Mouse (Mus musculus) cortical plate, adult 2 months (tissue): Measurements from ENCODE around the gene Srrm3. TPM values are rescaled to one million over a fixed set of nuclear protein-coding genes. Genes with fewer than 3 reads are reported as not detected.

ENCODE experiments used
- H3K27ac ChIP-seq: fragments of 200-500 bp; 2 replicates; pipeline ENCODE4 v1.5.1; 2012; ENCODE audit warnings: low read length, control low read depth, inconsistent platforms; ENCODE audit not compliant: insufficient read depth
- H3K4me1 ChIP-seq: fragments of 200-500 bp; 2 replicates; pipeline ENCODE4 v1.6.1; 2011; ENCODE audit warnings: low read length; ENCODE audit not compliant: control insufficient read depth, insufficient read depth
- H3K4me3 ChIP-seq: fragments of 200-500 bp; 2 replicates; pipeline ENCODE4 v1.5.1; 2011; ENCODE audit warnings: mild to moderate bottlenecking, low read length, control low read depth; ENCODE audit not compliant: insufficient read depth
- CTCF ChIP-seq: fragments of 200-500 bp; IDR thresholded peaks from 2 replicates; pipeline ENCODE4 v1.5.1; 2011; ENCODE audit warnings: mild to moderate bottlenecking, control low read depth, low read length; ENCODE audit not compliant: insufficient read depth; ENCODE audit errors: extremely low read depth
- POLR2A ChIP-seq: fragments of 200-500 bp; IDR thresholded peaks from 2 replicates; pipeline ENCODE4 v1.6.1; 2011; ENCODE audit warnings: mild to moderate bottlenecking, low read length, control low read depth; ENCODE audit not compliant: insufficient read depth; ENCODE audit errors: extremely low read depth
- polyA plus RNA-seq: library from polyadenylated mRNA; depleted of rRNA; stranded (reverse); fragments of >200 nt; gene quantifications from 2 replicates; pipeline ENCODE4 v1.2.3, GENCODE M21; 2012

The Srrm3 gene
- polyA plus RNA-seq, 1 experiment: 80.9 TPM

- no peak overlapping the region for H3K27ac ChIP-seq
- H3K4me1 ChIP-seq: peaks cover 3% of the 10 kb centered on the region; the same call in 1 of the 2 replicates
- no peak for TF ChIP-seq CTCF
- H3K4me3 ChIP-seq: no peak overlapping the region
Observed at GRCm38 (mm10) chr5:135782901-135783300, 23.8 kb upstream of the Srrm3 start.

- Histone ChIP-seq H3K4me1 (no peaks in the 10 kb centered on the region), H3K27ac (no peak overlapping the region), H3K4me3 (0 out of 2 replicates have a peak overlapping the region, but pooled peaks have one; percentile 2)
- TF ChIP-seq POLR2A (no peak), CTCF (peak; percentile 94)
Observed at GRCm38 (mm10) chr5:135793996-135794858, 12.5 kb upstream of the Srrm3 start.

- TF ChIP-seq POLR2A (no peak), CTCF (no peak)
- no peaks in the 10 kb centered on the region for H3K4me1 ChIP-seq
- H3K27ac ChIP-seq: no peak overlapping the region
- no peak overlapping the region for H3K4me3 ChIP-seq
Observed at GRCm38 (mm10) chr5:135794859-135795181, 11.9 kb upstream of the Srrm3 start.

- TF ChIP-seq POLR2A (no peak), CTCF (peak; percentile 35; the same call in 1 of the 2 replicates)
- Histone ChIP-seq H3K4me1 (no peaks in the 10 kb centered on the region; the same call in 1 of the 2 replicates), H3K27ac (no peak overlapping the region), H3K4me3 (no peak overlapping the region)
Observed at GRCm38 (mm10) chr5:135799746-135800145, 6.9 kb upstream of the Srrm3 start.

GRCm38 (mm10) chr5:135800927-135801326, 5.8 kb upstream of the Srrm3 start:
- Histone ChIP-seq H3K4me1 (peaks cover 1% of the 10 kb centered on the region), H3K4me3 (no peak overlapping the region), H3K27ac (no peak overlapping the region)
- TF ChIP-seq CTCF (no peak), POLR2A (no peak)

GRCm38 (mm10) chr5:135802641-135803040, 4.0 kb upstream of the Srrm3 start:
- H3K27ac ChIP-seq: no peak overlapping the region
- no peak overlapping the region for H3K4me3 ChIP-seq
- TF ChIP-seq POLR2A (no peak), CTCF (no peak)
- peaks cover 4% of the 10 kb centered on the region for H3K4me1 ChIP-seq

GRCm38 (mm10) chr5:135803135-135803534, 3.6 kb upstream of the Srrm3 start:
- Histone ChIP-seq H3K4me1 (peaks cover 6% of the 10 kb centered on the region), H3K27ac (no peak overlapping the region), H3K4me3 (no peak overlapping the region)
- TF ChIP-seq POLR2A (no peak), CTCF (no peak)

- no peak for TF ChIP-seq CTCF
- TF ChIP-seq POLR2A: no peak
- Histone ChIP-seq H3K4me3 (no peak overlapping the region), H3K27ac (no peak overlapping the region), H3K4me1 (peaks cover 6% of the 10 kb centered on the region)
Observed at GRCm38 (mm10) chr5:135803676-135804075, 3.0 kb upstream of the Srrm3 start.

GRCm38 (mm10) chr5:135804735-135805134, 2.0 kb upstream of the Srrm3 start:
- no peak overlapping the region for H3K27ac ChIP-seq
- H3K4me3 ChIP-seq: no peak overlapping the region
- peaks cover 12% of the 10 kb centered on the region for H3K4me1 ChIP-seq
- no peak for TF ChIP-seq POLR2A
- TF ChIP-seq CTCF: no peak

GRCm38 (mm10) chr5:135807263-135807637, 560 bp downstream of the Srrm3 start:
- Histone ChIP-seq H3K4me1 (peaks cover 12% of the 10 kb centered on the region), H3K27ac (peak overlapping the region; percentile 24), H3K4me3 (peak overlapping the region; percentile 84)
- TF ChIP-seq CTCF: no peak
- no peak for TF ChIP-seq POLR2A

GRCm38 (mm10) chr5:135812991-135813390, 6.3 kb downstream of the Srrm3 start:
- Histone ChIP-seq H3K27ac (no peak overlapping the region), H3K4me1 (peaks cover 13% of the 10 kb centered on the region), H3K4me3 (no peak overlapping the region)
- no peak for TF ChIP-seq CTCF
- no peak for TF ChIP-seq POLR2A
